Mouse (Mus musculus) heart, embryonic 14.5 days (tissue): ENCODE data around the gene Timm8a2. TPM values are rescaled to one million over a fixed set of nuclear protein-coding genes. Genes with fewer than 3 reads are reported as not detected.
"Not testable (repeated sequence)": the region's sequence is repeated elsewhere in the genome, so short reads cannot be mapped to it uniquely, and the experiment has no call there.

Source experiments
- ATAC-seq: fragments of 200-750 bp; cut with Nextera tagmentation; 2 replicates; pipeline ENCODE4 v1.8.0; 2017; ENCODE audit warnings: low read depth, moderate TSS enrichment; ENCODE audit not compliant: insufficient number of reproducible peaks, insufficient read depth, low FRiP score
- H3K27ac ChIP-seq, 2 experiments: fragments of 200-500 bp in 1 of 2; fragments of 300-500 bp in 1 of 2; sonication (generic) in 1 of 2; replicated peaks in 1 of 2; 2 replicates each; pipeline ENCODE4 v1.5.1; 2012 to 2014; ENCODE audit warnings: low read depth in 2 of 2, low read length in 2 of 2, control low read depth in 1 of 2, mild to moderate bottlenecking in 1 of 2, mixed read lengths in 1 of 2; ENCODE audit not compliant: control insufficient read depth in 1 of 2, insufficient read depth in 1 of 2
- H3K27me3 ChIP-seq: fragments of 300-500 bp; sonication (generic); 2 replicates; pipeline ENCODE4 v1.6.1; 2014; ENCODE audit warnings: mild to moderate bottlenecking, low read length, control low read depth; ENCODE audit not compliant: control insufficient read depth, insufficient read depth
- H3K36me3 ChIP-seq: fragments of 300-500 bp; sonication (generic); 2 replicates; pipeline ENCODE4 v1.6.1; 2014; ENCODE audit warnings: mild to moderate bottlenecking, control low read depth, low read length, mixed read lengths; ENCODE audit not compliant: control insufficient read depth, insufficient read depth
- H3K4me1 ChIP-seq, 2 experiments: fragments of 200-500 bp in 1 of 2; fragments of 300-500 bp in 1 of 2; sonication (generic) in 1 of 2; 2 replicates each; pipeline ENCODE4 v1.6.1; 2012 to 2014; ENCODE audit warnings: low read length in 2 of 2, control low read depth in 1 of 2, mixed read lengths in 1 of 2; ENCODE audit not compliant: control insufficient read depth in 2 of 2, insufficient read depth in 2 of 2
- H3K4me2 ChIP-seq: fragments of 300-500 bp; sonication (generic); 2 replicates; pipeline ENCODE4 v1.6.1; 2014; ENCODE audit warnings: mild to moderate bottlenecking, low read length
- H3K4me3 ChIP-seq, 2 experiments: fragments of 200-500 bp in 1 of 2; fragments of 300-500 bp in 1 of 2; sonication (generic) in 1 of 2; 2 replicates each; pipeline ENCODE4 v1.5.1; 2012 to 2014; ENCODE audit warnings: low read length in 2 of 2, mild to moderate bottlenecking in 2 of 2, control low read depth in 1 of 2, low read depth in 1 of 2, moderate library complexity in 1 of 2; ENCODE audit not compliant: control insufficient read depth in 1 of 2, insufficient read depth in 1 of 2
- H3K9ac ChIP-seq: fragments of 300-500 bp; sonication (generic); 2 replicates; pipeline ENCODE4 v1.6.1; 2014; ENCODE audit warnings: mild to moderate bottlenecking, low read length
- H3K9me3 ChIP-seq: fragments of 300-500 bp; sonication (generic); 2 replicates; pipeline ENCODE4 v1.6.1; 2016; ENCODE audit warnings: low read length, control low read depth; ENCODE audit not compliant: control insufficient read depth
- WGBS: fragments of 180-500 bp; shearing (Covaris S2); extraction: QIAGEN DNeasy Blood & Tissue Kit; methylation state at CpG from one replicate; pipeline ENCODE4 v1.1.7; 2014; 5-methylcytosine and 5-hydroxymethylcytosine counted together
- polyA plus RNA-seq: library from polyadenylated mRNA; unstranded; fragments of >200 nt; fragmentation: Nextera tagmentation; extraction: Ambion mirVana; gene quantifications from 2 replicates; pipeline ENCODE4 v1.2.1, GENCODE M21; 2014

Timm8a2 gene
- polyA plus RNA-seq, 1 experiment from 2014 or later = not detected

- 11% methylated on average over 3 of the region's 3 CpGs for WGBS
- no peak overlapping the region for H3K27ac ChIP-seq
- no peaks in the 10 kb centered on the region for H3K9me3 ChIP-seq
- no peak for ATAC-seq
- no peaks in the 10 kb centered on the region for H3K36me3 ChIP-seq
- 0 out of 4 replicates have a peak, but pooled peaks cover 0 to 4% of the 10 kb centered on the region in 2 experiments for H3K4me1 ChIP-seq
- no peak overlapping the region for H3K9ac ChIP-seq
- H3K27me3 ChIP-seq = peaks cover 34% of the 10 kb centered on the region
- H3K4me3 ChIP-seq = no peak overlapping the region
- no peak overlapping the region for H3K4me2 ChIP-seq
These were observed 26.2 kb downstream of the Timm8a2 start for GRCm38 (mm10) chr14:122060642-122061041.

GRCm38 (mm10) chr14:122061376-122061775 lies 26.9 kb downstream of the Timm8a2 start:
- Histone ChIP-seq H3K4me3 (no peak overlapping the region), H3K4me1 (0 out of 4 replicates have a peak, but pooled peaks cover 0 to 4% of the 10 kb centered on the region in 2 experiments), H3K9ac (no peak overlapping the region), H3K27ac (no peak overlapping the region), H3K36me3 (no peaks in the 10 kb centered on the region), H3K9me3 (no peaks in the 10 kb centered on the region), H3K27me3 (peaks cover 40% of the 10 kb centered on the region), H3K4me2 (no peak overlapping the region)
- 83% methylated on average over 6 of the region's 6 CpGs for WGBS
- ATAC-seq = no peak

DNA sequence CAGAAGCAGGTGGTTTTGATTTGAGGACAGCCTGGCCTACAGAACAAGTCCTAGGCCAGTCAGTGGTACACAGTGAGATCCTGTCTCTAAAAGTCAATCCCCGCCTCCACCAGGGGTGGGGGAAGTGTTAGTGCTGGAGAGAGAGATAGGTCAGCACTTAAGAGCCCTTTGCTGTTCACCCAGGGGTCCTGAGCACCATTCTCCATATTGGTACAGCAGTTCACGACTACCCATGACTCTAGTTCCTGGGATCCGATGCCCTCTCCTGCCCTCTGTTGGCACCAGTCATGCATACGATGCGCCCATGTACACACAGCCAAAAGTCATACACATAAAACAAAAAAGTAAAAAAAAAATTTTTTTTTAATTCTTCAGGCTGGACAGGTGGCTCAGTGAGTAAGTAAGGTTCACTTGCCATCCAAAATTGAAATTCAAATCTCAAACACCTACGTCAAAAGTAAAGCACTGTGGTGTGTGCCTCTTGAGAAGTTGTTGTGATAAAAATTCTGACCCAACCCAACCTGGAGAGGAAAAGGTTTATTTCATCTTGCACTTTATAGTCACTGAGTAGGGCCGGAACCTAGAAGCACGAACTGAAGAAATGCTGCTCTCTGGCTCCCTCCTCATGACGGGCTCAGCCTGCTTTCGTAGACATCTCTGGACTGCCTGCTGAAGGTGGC lies 28.1 kb downstream of the Timm8a2 start:
- Histone ChIP-seq H3K9me3 (no peaks in the 10 kb centered on the region), H3K36me3 (no peaks in the 10 kb centered on the region), H3K27me3 (peaks cover 52% of the 10 kb centered on the region), H3K27ac (no peak overlapping the region), H3K4me1 (0 out of 4 replicates have a peak, but pooled peaks cover 0 to 4% of the 10 kb centered on the region in 2 experiments), H3K4me2 (no peak overlapping the region), H3K9ac (no peak overlapping the region), H3K4me3 (no peak overlapping the region)
- no peak for ATAC-seq
- 76% methylated on average over 10 of the region's 10 CpGs for WGBS

GRCm38 (mm10) chr14:122063599-122063998 lies 29.1 kb downstream of the Timm8a2 start:
- Histone ChIP-seq H3K4me2 (no peak overlapping the region), H3K4me1 (peaks cover 3 to 7% of the 10 kb centered on the region in 2 experiments; a peak in 2 of 4 replicates), H3K36me3 (no peaks in the 10 kb centered on the region), H3K27me3 (peaks cover 54% of the 10 kb centered on the region), H3K27ac (no peak overlapping the region), H3K4me3 (no peak overlapping the region), H3K9ac (no peak overlapping the region), H3K9me3 (no peaks in the 10 kb centered on the region)
- 72% methylated on average over 5 of the region's 5 CpGs for WGBS
- ATAC-seq = no peak

DNA sequence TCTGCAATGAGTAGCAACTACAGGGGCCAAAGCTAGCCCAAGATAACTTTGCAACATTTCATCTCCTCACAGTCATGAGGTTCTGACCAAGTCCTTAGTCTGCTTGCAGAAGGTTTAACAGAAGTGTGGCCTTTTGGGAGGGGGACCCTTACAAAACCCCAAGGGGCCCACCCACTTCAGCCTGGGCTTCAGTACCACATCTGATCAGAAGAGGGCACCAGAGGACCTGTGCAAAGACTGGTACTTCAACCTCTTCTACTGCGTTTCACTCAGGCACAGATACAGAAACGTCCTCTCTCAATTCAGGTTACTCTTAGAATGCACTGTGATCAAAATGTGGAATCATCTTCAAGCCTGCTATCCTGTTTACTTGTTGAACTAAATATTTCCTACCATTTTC lies 30.0 kb downstream of the Timm8a2 start:
- Histone ChIP-seq H3K36me3 (no peaks in the 10 kb centered on the region), H3K9me3 (no peaks in the 10 kb centered on the region), H3K4me3 (no peak overlapping the region), H3K27me3 (peaks cover 54% of the 10 kb centered on the region), H3K4me2 (no peak overlapping the region), H3K27ac (no peak overlapping the region), H3K9ac (no peak overlapping the region), H3K4me1 (peaks cover 10 to 14% of the 10 kb centered on the region in 2 experiments)
- 8% methylated on average over 2 of the region's 2 CpGs for WGBS
- no peak for ATAC-seq

- Histone ChIP-seq H3K9me3 (no peaks in the 10 kb centered on the region), H3K27ac (no peak overlapping the region), H3K4me1 (peaks cover 16 to 18% of the 10 kb centered on the region in 2 experiments), H3K36me3 (no peaks in the 10 kb centered on the region), H3K27me3 (peaks cover 67% of the 10 kb centered on the region), H3K4me2 (no peak overlapping the region), H3K9ac (no peak overlapping the region), H3K4me3 (no peak overlapping the region)
- 65% methylated on average over 4 of the region's 4 CpGs for WGBS
- ATAC-seq = no peak
These were observed 31.8 kb downstream of the Timm8a2 start for GRCm38 (mm10) chr14:122066243-122066642.

- not testable (repeated sequence) for H3K36me3 ChIP-seq, ATAC-seq, H3K4me2 ChIP-seq, H3K4me3 ChIP-seq, H3K27ac ChIP-seq, H3K9me3 ChIP-seq, H3K9ac ChIP-seq
- WGBS = 72% methylated on average over 3 of the region's 3 CpGs
- H3K27me3 ChIP-seq = peaks cover 76% of the 10 kb centered on the region
- H3K4me1 ChIP-seq = peaks cover 16 to 18% of the 10 kb centered on the region in 2 experiments
These were observed 33.6 kb downstream of the Timm8a2 start for GRCm38 (mm10) chr14:122068036-122068435.
